Mouse (Mus musculus): ENCODE measurements around the gene Cox7a1. TPM values are rescaled to one million over a fixed set of nuclear protein-coding genes. Genes with fewer than 3 reads are reported as not detected.

Cox7a1 gene
- polyA plus RNA-seq, 1 experiment from 2014 or later = 4.5 TPM

GRCm38 (mm10) chr7:30220008-30220356 lies 36.0 kb downstream of the Cox7a1 start:
- DNase-seq (ENCODE audit: low spot score) = no peak
- no peak overlapping the region for H3K27ac ChIP-seq (ENCODE audit: low read depth, low read length)
- H3K9ac ChIP-seq (ENCODE audit: low read depth, low read length) = peak overlapping the region; percentile 59; the same call in 1 of the 2 replicates
- peaks cover 10% of the 10 kb centered on the region; the same call in 1 of the 2 replicates for H3K36me3 ChIP-seq (ENCODE audit: control insufficient read depth, insufficient read depth, low read length)
- ATAC-seq (ENCODE audit: low FRiP score) = no peak
- WGBS = 30% methylated on average over 11 of the region's 11 CpGs
- peak overlapping the region; percentile 36 for H3K4me3 ChIP-seq (ENCODE audit: low read depth, low read length)
- H3K4me1 ChIP-seq (replicated peaks; ENCODE audit: control insufficient read depth, insufficient read depth, low read length) = no peaks in the 10 kb centered on the region
- peak overlapping the region; percentile 77 for H3K4me2 ChIP-seq (replicated peaks; ENCODE audit: low read depth, low read length)
- H3K27me3 ChIP-seq (ENCODE audit: control insufficient read depth, insufficient read depth, low read length) = no peaks in the 10 kb centered on the region
- H3K9me3 ChIP-seq (ENCODE audit: control insufficient read depth, low read length) = no peaks in the 10 kb centered on the region

GRCm38 (mm10) chr7:30221433-30221832 lies 37.5 kb downstream of the Cox7a1 start:
- no peak for DNase-seq (ENCODE audit: low spot score)
- peaks cover 14% of the 10 kb centered on the region for H3K36me3 ChIP-seq (ENCODE audit: control insufficient read depth, insufficient read depth, low read length)
- no peaks in the 10 kb centered on the region for H3K9me3 ChIP-seq (ENCODE audit: control insufficient read depth, low read length)
- no peak overlapping the region for H3K27ac ChIP-seq (ENCODE audit: low read depth, low read length)
- ATAC-seq (ENCODE audit: low FRiP score) = no peak
- H3K4me2 ChIP-seq (replicated peaks; ENCODE audit: low read depth, low read length) = no peak overlapping the region
- H3K27me3 ChIP-seq (ENCODE audit: control insufficient read depth, insufficient read depth, low read length) = no peaks in the 10 kb centered on the region
- no peak overlapping the region for H3K9ac ChIP-seq (ENCODE audit: low read depth, low read length)
- WGBS = 85% methylated on average over 3 of the region's 3 CpGs
- H3K4me3 ChIP-seq (ENCODE audit: low read depth, low read length) = no peak overlapping the region
- no peaks in the 10 kb centered on the region for H3K4me1 ChIP-seq (replicated peaks; ENCODE audit: control insufficient read depth, insufficient read depth, low read length)

- Histone ChIP-seq H3K27ac (ENCODE audit: low read depth, low read length) (no peak overlapping the region), H3K9ac (ENCODE audit: low read depth, low read length) (no peak overlapping the region), H3K27me3 (ENCODE audit: control insufficient read depth, insufficient read depth, low read length) (no peaks in the 10 kb centered on the region), H3K4me2 (replicated peaks; ENCODE audit: low read depth, low read length) (no peak overlapping the region), H3K4me3 (ENCODE audit: low read depth, low read length) (no peak overlapping the region), H3K4me1 (replicated peaks; ENCODE audit: control insufficient read depth, insufficient read depth, low read length) (no peaks in the 10 kb centered on the region), H3K36me3 (ENCODE audit: control insufficient read depth, insufficient read depth, low read length) (peaks cover 14% of the 10 kb centered on the region), H3K9me3 (ENCODE audit: control insufficient read depth, low read length) (no peaks in the 10 kb centered on the region)
- ATAC-seq (ENCODE audit: low FRiP score) (no peak), DNase-seq (ENCODE audit: low spot score) (no peak)
- WGBS = 93% methylated on average over 5 of the region's 5 CpGs
These were observed 38.3 kb downstream of the Cox7a1 start for GRCm38 (mm10) chr7:30222205-30222604.

GRCm38 (mm10) chr7:30224206-30224605 lies 40.3 kb downstream of the Cox7a1 start:
- Histone ChIP-seq H3K4me1 (replicated peaks; ENCODE audit: control insufficient read depth, insufficient read depth, low read length) (no peaks in the 10 kb centered on the region), H3K4me2 (replicated peaks; ENCODE audit: low read depth, low read length) (no peak overlapping the region), H3K9ac (ENCODE audit: low read depth, low read length) (no peak overlapping the region), H3K27ac (ENCODE audit: low read depth, low read length) (no peak overlapping the region), H3K27me3 (ENCODE audit: control insufficient read depth, insufficient read depth, low read length) (no peaks in the 10 kb centered on the region), H3K36me3 (ENCODE audit: control insufficient read depth, insufficient read depth, low read length) (peaks cover 14% of the 10 kb centered on the region), H3K4me3 (ENCODE audit: low read depth, low read length) (no peak overlapping the region), H3K9me3 (ENCODE audit: control insufficient read depth, low read length) (no peaks in the 10 kb centered on the region)
- WGBS = 91% methylated on average over 12 of the region's 12 CpGs
- ATAC-seq (ENCODE audit: low FRiP score) = no peak
- DNase-seq (ENCODE audit: low spot score) = no peak

- DNase-seq (ENCODE audit: low spot score) (no peak), ATAC-seq (ENCODE audit: low FRiP score) (peak; percentile 73; the same call in 1 of the 2 replicates)
- H3K9me3 ChIP-seq (ENCODE audit: control insufficient read depth, low read length) = no peaks in the 10 kb centered on the region
- H3K27ac ChIP-seq (ENCODE audit: low read depth, low read length) = 0 out of 2 replicates have a peak overlapping the region, but pooled peaks have one; percentile 36
- no peaks in the 10 kb centered on the region for H3K27me3 ChIP-seq (ENCODE audit: control insufficient read depth, insufficient read depth, low read length)
- H3K4me2 ChIP-seq (replicated peaks; ENCODE audit: low read depth, low read length) = peak overlapping the region; percentile 68
- under 1% methylated on average over 16 of the region's 16 CpGs for WGBS
- H3K36me3 ChIP-seq (ENCODE audit: control insufficient read depth, insufficient read depth, low read length) = no peaks in the 10 kb centered on the region
- H3K9ac ChIP-seq (ENCODE audit: low read depth, low read length) = peak overlapping the region; percentile 49
- peaks cover 5% of the 10 kb centered on the region for H3K4me1 ChIP-seq (replicated peaks; ENCODE audit: control insufficient read depth, insufficient read depth, low read length)
- peak overlapping the region; percentile 80 for H3K4me3 ChIP-seq (ENCODE audit: low read depth, low read length)
These were observed 47.4 kb downstream of the Cox7a1 start for GRCm38 (mm10) chr7:30231328-30231668.

GRCm38 (mm10) chr7:30231669-30232454 lies 47.9 kb downstream of the Cox7a1 start, which contains the start of the genes Polr2i and Tbcb:
Gene Polr2i, plus strand, starts transcription at chr7:30231948.
Gene Tbcb, minus strand, starts transcription at chr7:30232272.
- Histone ChIP-seq H3K9me3 (ENCODE audit: control insufficient read depth, low read length) (no peaks in the 10 kb centered on the region), H3K27ac (ENCODE audit: low read depth, low read length) (peak within 1 kb of the TSS; percentile 87), H3K4me1 (replicated peaks; ENCODE audit: control insufficient read depth, insufficient read depth, low read length) (peaks cover 5% of the 10 kb centered on the region), H3K4me2 (replicated peaks; ENCODE audit: low read depth, low read length) (peak within 1 kb of the TSS; percentile 68), H3K36me3 (ENCODE audit: control insufficient read depth, insufficient read depth, low read length) (no peaks in the 10 kb centered on the region), H3K27me3 (ENCODE audit: control insufficient read depth, insufficient read depth, low read length) (no peaks in the 10 kb centered on the region), H3K9ac (ENCODE audit: low read depth, low read length) (peak within 1 kb of the TSS; percentile 59), H3K4me3 (ENCODE audit: low read depth, low read length) (peak within 1 kb of the TSS; percentile 80)
- peak; percentile 93 for ATAC-seq (ENCODE audit: low FRiP score)
- DNase-seq (ENCODE audit: low spot score) = peak; percentile 96
- WGBS = under 1% methylated on average over 67 of the region's 67 CpGs

- ATAC-seq (ENCODE audit: low FRiP score) (peak; percentile 27), DNase-seq (ENCODE audit: low spot score) (peak; percentile 69)
- H3K27ac ChIP-seq (ENCODE audit: low read depth, low read length) = peak overlapping the region; percentile 87
- no peaks in the 10 kb centered on the region for H3K9me3 ChIP-seq (ENCODE audit: control insufficient read depth, low read length)
- H3K4me1 ChIP-seq (replicated peaks; ENCODE audit: control insufficient read depth, insufficient read depth, low read length) = peaks cover 5% of the 10 kb centered on the region
- H3K4me2 ChIP-seq (replicated peaks; ENCODE audit: low read depth, low read length) = peak overlapping the region; percentile 65
- H3K9ac ChIP-seq (ENCODE audit: low read depth, low read length) = peak overlapping the region; percentile 59
- 7% methylated on average over 24 of the region's 24 CpGs for WGBS
- no peaks in the 10 kb centered on the region for H3K27me3 ChIP-seq (ENCODE audit: control insufficient read depth, insufficient read depth, low read length)
- no peaks in the 10 kb centered on the region for H3K36me3 ChIP-seq (ENCODE audit: control insufficient read depth, insufficient read depth, low read length)
- peak overlapping the region; percentile 80 for H3K4me3 ChIP-seq (ENCODE audit: low read depth, low read length)
These were observed 48.7 kb downstream of the Cox7a1 start for GRCm38 (mm10) chr7:30232631-30233148.

- 90% methylated on average over 20 of the region's 20 CpGs for WGBS
- H3K4me3 ChIP-seq (ENCODE audit: low read depth, low read length) = no peak overlapping the region
These were observed 49.4 kb downstream of the Cox7a1 start for GRCm38 (mm10) chr7:30233387-30233786.

More at GRCm38 (mm10) chr7:30233387-30233786, 49.4 kb downstream of the Cox7a1 start:
- no peaks in the 10 kb centered on the region for H3K9me3 ChIP-seq (ENCODE audit: control insufficient read depth, low read length)
- no peak for ATAC-seq (ENCODE audit: low FRiP score)
- DNase-seq (ENCODE audit: low spot score) = no peak
- H3K4me2 ChIP-seq (replicated peaks; ENCODE audit: low read depth, low read length) = no peak overlapping the region; the same call in 1 of the 2 replicates
- H3K9ac ChIP-seq (ENCODE audit: low read depth, low read length) = no peak overlapping the region
- H3K36me3 ChIP-seq (ENCODE audit: control insufficient read depth, insufficient read depth, low read length) = no peaks in the 10 kb centered on the region
- no peaks in the 10 kb centered on the region for H3K27me3 ChIP-seq (ENCODE audit: control insufficient read depth, insufficient read depth, low read length)
- H3K27ac ChIP-seq (ENCODE audit: low read depth, low read length) = no peak overlapping the region
- peaks cover 5% of the 10 kb centered on the region for H3K4me1 ChIP-seq (replicated peaks; ENCODE audit: control insufficient read depth, insufficient read depth, low read length)
